Mouse (Mus musculus) olfactory bulb, adult 2 months (tissue): Measurements from ENCODE around the gene D630023F18Rik.

Experiments used
- CTCF ChIP-seq: fragments of 200-500 bp; IDR thresholded peaks from 2 replicates; pipeline ENCODE4 v1.5.1; 2012; ENCODE audit warnings: low read depth, mild to moderate bottlenecking, low read length, moderate library complexity; ENCODE audit not compliant: insufficient read depth
- POLR2A ChIP-seq: fragments of 200-500 bp; IDR thresholded peaks from 2 replicates; pipeline ENCODE4 v1.6.1; 2012; ENCODE audit warnings: mild to moderate bottlenecking, low read depth, low read length, moderate library complexity; ENCODE audit not compliant: insufficient read depth

- no peak for TF ChIP-seq CTCF
- TF ChIP-seq POLR2A: no peak
Observed at GRCm38 (mm10) chr1:65103273-65103672, 19.7 kb downstream of the D630023F18Rik start, which contains the start of gene Cryga.
